Mouse (Mus musculus) brain, adult 2 months (tissue): ENCODE results near the gene Dchs2.
"Not testable (repeated sequence)": the region's sequence is repeated elsewhere in the genome, so short reads cannot be mapped to it uniquely, and the experiment has no call there.

ENCODE experiments used
- DNase-seq: peaks from one replicate; pipeline ENCODE4 v3.0.0; 2011; ENCODE audit warnings: low read depth, low spot score

Dchs2 gene

GRCm38 (mm10) chr3:83127726-83128448 lies at the start of gene Dchs2:
Gene Dchs2 (plus strand): TSS chr3:83127948.
- no peak for DNase-seq

DNA sequence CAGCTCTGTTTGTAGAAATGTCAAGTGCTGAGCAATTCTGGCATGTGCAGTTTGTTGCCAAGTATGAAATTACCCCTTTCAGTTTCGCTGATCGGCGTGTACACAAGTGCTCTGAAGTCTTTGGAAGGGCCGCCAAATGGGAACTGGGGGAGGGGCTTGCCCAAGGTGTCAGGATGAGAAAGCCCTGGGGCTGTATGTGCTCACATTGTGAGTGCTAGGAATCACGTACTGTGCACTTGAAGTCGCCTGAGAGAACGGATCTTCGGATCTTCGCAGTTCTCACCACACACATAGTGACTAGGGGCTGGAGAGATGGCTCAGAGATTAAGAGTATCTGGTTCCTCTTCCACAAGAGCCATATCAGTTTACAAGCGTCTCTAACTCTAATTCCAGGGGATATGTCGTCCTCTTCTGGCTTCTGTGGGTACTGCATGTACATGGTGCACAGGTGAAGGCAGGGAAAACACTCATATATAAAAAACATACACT lies 47.1 kb upstream of the Dchs2 start:
- DNase-seq, result peak; percentile 73

DNA sequence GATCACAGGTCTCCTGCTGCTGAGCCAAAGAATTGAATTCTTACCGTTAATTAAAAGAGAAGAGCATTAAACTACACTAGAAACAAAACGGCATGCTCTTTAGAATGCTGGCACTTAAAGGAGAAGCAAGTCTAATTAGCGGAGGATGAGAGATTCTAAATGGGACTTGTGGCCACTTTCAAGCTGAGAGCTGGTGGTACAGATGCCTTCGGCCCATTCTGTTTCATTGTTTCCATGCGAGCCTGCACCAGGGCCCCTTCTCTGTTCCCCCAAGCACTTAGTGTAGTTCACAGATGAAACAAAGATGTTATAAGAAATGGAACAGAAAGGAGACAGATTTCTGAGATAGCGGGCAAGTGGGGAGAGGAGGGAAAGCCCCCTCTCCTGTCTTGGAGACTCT lies 30.2 kb upstream of the Dchs2 start:
- no peak for DNase-seq

- DNase-seq, result peak; percentile 76
These were observed 29.2 kb upstream of the Dchs2 start for GRCm38 (mm10) chr3:83098546-83099034.

- no peak for DNase-seq
These were observed 28.6 kb upstream of the Dchs2 start for GRCm38 (mm10) chr3:83099139-83099538.

DNA sequence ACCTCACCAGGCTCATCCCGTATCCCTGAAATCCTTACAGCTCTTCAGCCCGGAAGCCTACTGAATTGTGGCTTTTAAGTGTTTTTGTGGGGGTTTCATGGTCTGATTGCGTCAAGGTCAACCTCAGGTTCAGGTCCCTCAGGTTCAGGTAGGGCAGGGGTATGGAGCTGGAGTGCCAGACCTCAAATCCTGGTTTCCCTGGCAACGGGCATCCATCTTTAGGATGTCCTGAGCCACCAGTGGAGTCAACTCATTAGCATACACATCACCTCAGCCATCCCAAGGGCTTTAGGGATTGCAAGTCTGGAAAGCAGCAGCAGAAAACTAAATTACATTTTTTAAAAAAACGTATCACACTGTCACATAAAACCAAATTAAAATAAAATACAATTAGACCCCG lies 28.1 kb upstream of the Dchs2 start:
- no peak for DNase-seq

- DNase-seq, result no peak
These were observed 25.5 kb upstream of the Dchs2 start for GRCm38 (mm10) chr3:83102286-83102685.

DNA sequence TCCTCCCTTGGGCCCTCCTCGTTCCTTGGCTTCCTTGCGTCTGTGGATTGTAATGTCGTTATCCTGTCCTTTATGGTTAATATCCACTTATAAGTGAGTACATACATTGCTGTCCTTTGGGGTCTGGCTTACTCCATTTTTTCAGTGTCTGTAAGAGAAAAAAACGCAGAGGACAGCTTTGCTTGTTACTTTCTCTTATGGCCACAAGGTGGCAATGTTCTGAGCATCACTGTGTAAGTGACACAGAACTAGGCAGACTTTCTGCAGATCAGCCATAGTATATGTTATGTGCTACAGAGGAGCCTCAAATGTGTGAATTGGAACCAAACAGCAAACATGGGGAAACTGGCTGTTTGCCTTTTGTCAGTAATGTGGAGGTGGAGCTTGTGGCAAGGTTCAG lies 17.6 kb upstream of the Dchs2 start:
- DNase-seq, result peak; percentile 71

DNA sequence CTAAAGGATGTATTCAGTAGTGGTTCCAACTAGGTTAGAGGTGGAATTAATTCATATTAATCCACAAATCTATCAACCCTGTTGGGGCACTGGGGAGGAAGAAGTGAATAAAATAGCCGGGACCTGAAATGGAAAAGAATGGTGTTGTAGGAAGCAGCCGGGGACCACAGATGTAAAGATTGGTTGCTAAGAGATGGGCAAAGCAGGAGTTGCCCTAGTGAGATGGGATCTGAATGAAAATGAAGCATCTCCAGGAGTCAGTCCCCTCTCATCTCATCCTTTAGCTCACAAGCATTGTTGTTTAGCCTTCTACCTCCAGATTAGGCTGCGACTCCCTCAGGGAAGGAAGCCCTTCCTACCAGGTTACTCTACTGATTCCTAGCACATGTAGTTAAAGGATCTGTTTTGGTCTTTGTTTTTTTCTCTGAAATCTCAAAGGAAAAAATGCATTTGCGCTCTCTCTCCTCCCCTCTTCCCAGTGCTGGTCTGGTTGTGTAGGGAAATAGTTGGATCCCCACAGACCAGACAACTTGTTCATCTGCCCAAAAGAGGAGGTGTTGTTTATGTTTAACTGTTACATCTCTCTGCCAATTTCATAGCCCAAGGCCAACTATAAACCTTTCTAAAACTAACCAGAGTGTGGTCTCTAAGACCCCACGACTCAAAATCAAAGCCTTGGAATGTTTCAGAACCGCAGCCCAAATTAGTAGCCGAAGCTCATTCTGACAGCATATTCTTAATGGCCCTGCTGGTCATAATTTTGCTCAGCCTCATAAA lies 16.1 kb upstream of the Dchs2 start:
- no peak for DNase-seq

DNA sequence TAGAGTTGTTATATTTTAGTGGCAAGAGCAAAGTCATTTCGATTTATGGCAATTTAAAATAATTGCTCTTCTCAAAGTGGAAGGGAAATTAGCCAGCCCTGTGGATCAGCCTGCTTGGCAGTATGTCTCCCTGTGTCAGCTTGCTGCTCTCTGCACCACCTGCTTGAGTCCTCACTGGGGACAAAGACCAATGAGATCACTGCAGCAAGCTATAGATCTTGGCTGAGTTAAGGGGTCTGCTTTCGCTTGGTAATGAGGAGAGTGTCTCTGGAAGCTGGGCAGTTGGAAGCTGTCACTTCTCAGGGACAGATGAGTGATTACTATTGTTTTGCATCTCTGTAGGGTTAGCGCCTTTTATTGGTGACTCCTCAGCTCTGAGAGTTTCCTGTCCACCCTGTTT lies 14.9 kb upstream of the Dchs2 start:
- no peak for DNase-seq

GRCm38 (mm10) chr3:83114946-83115345 lies 12.8 kb upstream of the Dchs2 start:
- DNase-seq, result no peak

DNA sequence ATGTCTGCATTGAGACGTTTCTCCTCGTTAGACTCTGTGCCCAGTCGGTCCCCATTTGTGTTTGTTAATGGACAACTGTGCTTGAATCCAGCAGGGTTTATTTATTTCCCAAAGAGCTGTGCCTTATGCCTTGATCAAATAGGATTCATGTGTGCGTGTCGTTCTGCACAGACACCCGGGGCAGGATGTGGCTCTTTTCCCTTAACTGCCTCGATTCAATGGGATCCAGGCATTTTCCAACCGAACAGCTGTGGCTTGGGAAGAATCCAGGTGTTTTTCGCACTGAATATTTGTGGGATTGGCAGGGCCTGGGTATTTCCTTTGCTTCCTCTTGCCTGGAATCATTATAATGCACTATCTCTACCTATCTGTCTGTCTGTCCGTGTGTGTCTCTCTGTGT lies 10.2 kb upstream of the Dchs2 start:
- DNase-seq, result no peak

GRCm38 (mm10) chr3:83123945-83124344 lies 3.8 kb upstream of the Dchs2 start:
- DNase-seq, result not testable (repeated sequence)

- DNase-seq, result no peak
These were observed 541 bp upstream of the Dchs2 start for GRCm38 (mm10) chr3:83127088-83127725.

DNA sequence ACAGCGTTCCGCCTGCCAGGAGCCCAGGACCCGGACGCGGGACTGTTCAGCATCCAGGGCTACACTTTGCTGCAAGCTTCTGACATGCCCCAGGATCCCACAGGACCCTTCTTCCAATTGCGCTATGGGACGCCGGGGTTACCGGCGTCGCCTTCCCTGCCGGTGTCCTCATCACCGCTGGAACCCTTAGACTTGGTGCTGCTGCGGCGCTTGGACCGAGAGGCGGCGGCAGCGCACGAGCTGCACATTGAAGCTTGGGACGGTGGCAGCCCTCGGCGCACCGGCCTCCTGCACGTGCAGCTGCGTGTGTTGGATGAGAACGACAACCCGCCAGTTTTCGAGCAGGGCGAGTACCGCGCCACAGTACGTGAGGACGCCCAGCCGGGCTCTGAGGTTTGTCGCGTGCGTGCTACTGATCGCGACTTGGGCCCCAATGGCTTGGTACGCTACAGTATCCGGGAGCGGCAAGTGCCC lies 738 bp downstream of the Dchs2 start:
- DNase-seq, result peak; percentile 44

GRCm38 (mm10) chr3:83129151-83129550 lies 1.4 kb downstream of the Dchs2 start:
- DNase-seq, result no peak

- peak; percentile 31 for DNase-seq
These were observed 8.7 kb downstream of the Dchs2 start for GRCm38 (mm10) chr3:83136413-83136812.

DNA sequence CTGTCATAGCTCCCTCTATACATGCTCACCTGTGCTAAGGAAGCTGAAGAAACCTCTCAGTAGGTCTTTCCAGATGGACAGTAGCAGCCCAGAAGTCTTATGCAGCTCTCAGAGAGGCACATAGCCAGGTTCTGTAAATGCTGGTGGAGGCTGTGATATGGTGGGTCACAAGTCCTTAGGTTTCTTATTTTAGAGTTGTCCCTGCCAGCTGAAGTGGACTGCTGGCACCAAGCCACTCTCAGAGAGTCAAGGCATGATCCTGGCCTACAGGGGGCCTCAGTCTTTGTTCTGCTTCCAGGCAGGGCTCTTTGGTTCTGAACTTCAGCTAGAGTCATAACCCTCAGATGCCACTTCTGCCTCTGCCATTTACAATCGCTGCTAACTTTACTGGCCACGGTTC lies 11.1 kb downstream of the Dchs2 start:
- DNase-seq, result no peak

DNA sequence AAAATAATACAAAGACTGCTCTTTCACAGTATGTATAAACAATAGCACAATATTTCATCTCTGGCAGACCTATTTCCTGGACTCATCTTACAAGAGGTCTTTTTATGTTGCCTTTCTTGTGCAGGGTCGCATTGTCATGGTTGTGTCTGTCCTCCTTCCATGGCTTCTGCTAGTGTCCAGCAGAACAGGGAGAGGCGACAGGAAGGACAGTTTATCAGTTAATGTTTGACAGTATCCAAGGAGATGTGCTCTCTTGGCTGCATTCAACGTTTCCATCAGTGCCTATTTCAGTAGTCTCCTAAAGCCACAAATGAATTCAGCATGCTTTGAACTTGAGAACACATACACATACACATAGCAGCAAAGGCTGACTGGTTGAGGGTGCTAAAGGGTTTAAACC lies 17.9 kb downstream of the Dchs2 start:
- no peak for DNase-seq

DNA sequence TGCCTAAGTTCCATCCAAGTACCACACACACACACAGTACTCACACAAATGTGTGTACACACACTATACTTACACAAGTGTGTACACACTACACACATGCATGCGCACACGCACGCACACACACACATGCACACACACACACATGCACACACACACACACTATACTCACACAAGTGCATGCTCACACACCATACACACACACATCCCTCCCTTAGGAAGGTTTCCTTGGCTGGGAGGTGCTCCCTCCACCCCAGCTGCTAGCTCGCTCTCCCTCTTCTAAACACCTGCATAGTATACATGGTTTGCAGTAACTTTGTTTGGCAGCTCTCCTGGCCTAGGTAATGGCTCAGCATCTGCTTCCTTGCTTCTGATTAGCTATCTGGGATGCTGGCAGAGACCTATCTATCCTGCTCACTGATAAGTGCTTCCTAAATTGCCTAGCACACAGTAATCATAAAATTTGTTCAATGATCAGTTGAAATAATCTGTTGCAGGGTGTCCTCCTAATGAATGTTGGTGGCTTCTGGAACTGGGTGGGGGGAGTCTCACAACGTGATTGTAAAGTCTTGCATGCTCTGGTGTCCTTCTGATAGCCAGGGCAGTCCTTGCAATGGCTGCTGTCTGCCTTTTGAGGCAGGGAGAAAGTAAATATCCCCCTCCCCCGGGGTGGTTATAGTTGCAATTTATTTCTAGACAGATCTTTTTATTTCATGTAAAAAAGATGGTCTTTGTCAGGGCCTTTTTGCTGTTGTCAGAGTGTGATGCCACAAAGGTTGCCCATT lies 19.7 kb downstream of the Dchs2 start:
- DNase-seq, result no peak

DNA sequence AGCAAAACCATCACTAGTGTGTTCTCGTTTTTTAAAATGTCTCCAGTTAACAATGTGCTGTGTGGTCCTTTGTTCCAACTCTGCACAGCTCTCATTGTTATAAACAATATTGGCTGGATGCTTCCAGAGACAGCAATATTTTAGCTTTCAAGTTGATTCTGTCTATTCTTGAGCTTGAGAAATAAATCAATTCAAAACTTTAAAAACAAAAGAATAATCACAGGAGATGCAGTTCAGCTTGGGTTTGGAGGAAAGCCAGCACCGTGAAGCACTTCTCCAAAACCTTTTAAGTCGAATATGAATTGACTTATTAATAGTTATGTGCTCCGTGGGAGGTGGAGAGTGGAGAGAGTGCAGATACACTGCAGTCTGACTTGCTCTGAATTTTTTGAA lies 20.3 kb downstream of the Dchs2 start:
- DNase-seq, result peak; percentile 61
